Mouse (Mus musculus): ENCODE data around the gene Gpr15.

DNA sequence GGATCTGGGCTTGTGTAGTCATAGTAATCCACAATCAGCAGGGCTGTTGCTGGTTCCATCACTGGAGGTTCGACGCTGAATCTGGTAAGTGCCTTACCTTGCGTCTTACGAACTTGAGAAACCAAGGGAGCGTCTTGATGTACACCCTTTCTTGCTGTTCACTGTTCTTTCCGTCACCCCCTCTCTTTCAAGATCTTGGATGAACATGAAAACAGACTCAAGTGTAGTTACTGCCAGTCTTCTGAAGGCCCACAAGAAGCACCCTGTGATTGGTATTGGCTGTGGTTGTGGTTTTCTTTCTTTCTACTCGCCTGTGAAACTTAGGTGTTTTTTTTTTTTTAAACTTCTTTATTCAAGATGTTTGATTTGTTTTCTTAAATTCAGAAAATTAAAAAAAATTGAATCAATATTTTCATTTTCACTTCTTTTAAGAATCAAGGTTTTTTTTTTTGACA is at the start of gene Gpr15:
- TF ChIP-seq CTCF (IDR thresholded peaks at IDR 0.05; ENCODE audit: low read depth) (no peak), EP300 (IDR thresholded peaks at IDR 0.05; ENCODE audit: low read depth) (no peak)

All from liver, postnatal 0 days (tissue).